Mouse (Mus musculus) cerebellum, postnatal 4 days (tissue): ENCODE data around the gene Capzb.

Experiments
- DNase-seq, 2 experiments: peaks; one replicate each; pipeline ENCODE4 v3.0.0; 2022; ENCODE audit warnings: low spot score in 2 of 2, mixed read lengths in 1 of 2

The Capzb gene

GRCm38 (mm10) chr4:139179731-139180625, 12.7 kb upstream of the Capzb start:
- no peak for DNase-seq

- no peak for DNase-seq
Observed at GRCm38 (mm10) chr4:139182511-139182910, 10.2 kb upstream of the Capzb start.

- no peak for DNase-seq
Observed at GRCm38 (mm10) chr4:139185766-139186442, 6.8 kb upstream of the Capzb start.

GRCm38 (mm10) chr4:139187930-139188329, 4.8 kb upstream of the Capzb start:
- no peak for DNase-seq

GRCm38 (mm10) chr4:139191605-139192498, 847 bp upstream of the Capzb start:
- DNase-seq, result no peak

- no peak for DNase-seq
Observed at GRCm38 (mm10) chr4:139193176-139194093, 736 bp downstream of the Capzb start.

- DNase-seq, result no peak
Observed at GRCm38 (mm10) chr4:139195101-139195500, 2.4 kb downstream of the Capzb start.

GRCm38 (mm10) chr4:139196464-139196863, 3.8 kb downstream of the Capzb start:
- DNase-seq, result no peak

GRCm38 (mm10) chr4:139196949-139197348, 4.2 kb downstream of the Capzb start:
- no peak for DNase-seq

GRCm38 (mm10) chr4:139197453-139197852, 4.8 kb downstream of the Capzb start:
- DNase-seq, result no peak

- DNase-seq, result no peak
Observed at GRCm38 (mm10) chr4:139198004-139198689, 5.4 kb downstream of the Capzb start.

- no peak for DNase-seq
Observed at GRCm38 (mm10) chr4:139199126-139199525, 6.4 kb downstream of the Capzb start.

GRCm38 (mm10) chr4:139199703-139200340, 7.1 kb downstream of the Capzb start:
- no peak for DNase-seq

- no peak for DNase-seq
Observed at GRCm38 (mm10) chr4:139200946-139201345, 8.2 kb downstream of the Capzb start.

GRCm38 (mm10) chr4:139202556-139202955, 9.9 kb downstream of the Capzb start:
- DNase-seq, result no peak

- DNase-seq, result no peak
Observed at GRCm38 (mm10) chr4:139203381-139203780, 10.7 kb downstream of the Capzb start.

GRCm38 (mm10) chr4:139205842-139206241, 13.1 kb downstream of the Capzb start:
- no peak for DNase-seq

GRCm38 (mm10) chr4:139206353-139207045, 13.8 kb downstream of the Capzb start:
- no peak for DNase-seq
